Mouse (Mus musculus): ENCODE data around the gene Trim47.

Trim47 gene

DNA sequence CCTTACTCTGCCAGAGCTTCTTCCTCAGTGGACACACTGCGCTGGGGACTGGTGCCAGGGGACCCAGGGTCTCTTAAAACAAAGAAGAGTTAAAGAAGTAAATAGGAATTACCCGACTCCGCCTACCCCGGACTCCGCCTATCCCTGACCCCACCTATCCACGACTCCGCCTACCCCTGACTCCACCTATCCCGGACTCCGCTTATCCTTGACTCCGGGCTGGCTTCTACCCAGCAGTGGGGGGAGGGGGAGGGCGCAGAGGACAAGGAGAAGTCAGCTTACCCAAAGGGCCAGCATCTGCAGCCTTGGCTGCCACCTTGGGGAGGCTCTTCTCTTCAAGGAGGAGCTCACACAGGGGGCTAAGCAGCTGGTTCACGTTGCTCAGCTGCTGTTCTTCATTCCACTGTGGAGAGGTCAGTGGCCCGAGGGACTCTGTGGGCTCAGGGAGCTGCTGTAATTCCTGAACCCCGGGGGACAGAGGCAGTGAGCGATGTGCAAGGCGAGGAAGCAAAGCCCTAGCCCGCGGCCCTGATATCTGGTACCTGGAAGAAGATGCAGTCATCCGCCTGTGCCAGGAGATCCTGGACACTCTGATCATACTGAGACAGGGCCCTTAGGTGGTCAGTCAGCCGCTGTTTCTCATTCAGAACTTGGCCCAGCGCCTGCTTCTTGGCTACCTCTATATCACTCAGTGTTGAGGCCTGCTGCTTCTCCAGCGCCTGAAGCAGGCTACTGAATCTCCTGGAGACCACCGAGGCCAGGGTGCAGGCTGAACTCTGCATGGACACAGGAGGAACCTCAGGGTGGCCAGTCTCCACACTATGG lies at the start of gene Trim47:
Gene Trim47 (minus strand): TSS at position 55 of the 825 bp plus-strand sequence.
- no peak for DNase-seq (ENCODE audit: low read depth, low spot score)

DNA sequence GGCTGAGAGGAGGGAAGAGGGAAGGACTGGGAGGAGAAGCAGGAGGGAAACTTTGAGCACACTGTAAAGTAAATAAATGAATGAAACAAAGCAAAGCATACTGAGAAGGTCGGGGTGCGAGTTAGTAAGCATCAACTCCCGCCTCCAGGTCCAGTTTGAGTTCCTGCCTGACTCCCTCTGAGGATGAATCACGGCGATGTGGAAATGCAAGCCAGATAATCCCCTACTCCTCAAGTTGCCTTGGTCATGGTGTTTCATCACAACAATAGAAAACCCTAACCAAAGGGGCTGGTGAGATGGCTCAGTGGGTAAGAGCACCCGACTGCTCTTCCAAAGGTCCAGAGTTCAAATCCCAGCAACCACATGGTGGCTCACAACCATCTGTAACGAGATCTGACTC lies 49.0 kb upstream of the Trim47 start:
- peak; percentile 43 for DNase-seq (ENCODE audit: low read depth, low spot score)

DNA sequence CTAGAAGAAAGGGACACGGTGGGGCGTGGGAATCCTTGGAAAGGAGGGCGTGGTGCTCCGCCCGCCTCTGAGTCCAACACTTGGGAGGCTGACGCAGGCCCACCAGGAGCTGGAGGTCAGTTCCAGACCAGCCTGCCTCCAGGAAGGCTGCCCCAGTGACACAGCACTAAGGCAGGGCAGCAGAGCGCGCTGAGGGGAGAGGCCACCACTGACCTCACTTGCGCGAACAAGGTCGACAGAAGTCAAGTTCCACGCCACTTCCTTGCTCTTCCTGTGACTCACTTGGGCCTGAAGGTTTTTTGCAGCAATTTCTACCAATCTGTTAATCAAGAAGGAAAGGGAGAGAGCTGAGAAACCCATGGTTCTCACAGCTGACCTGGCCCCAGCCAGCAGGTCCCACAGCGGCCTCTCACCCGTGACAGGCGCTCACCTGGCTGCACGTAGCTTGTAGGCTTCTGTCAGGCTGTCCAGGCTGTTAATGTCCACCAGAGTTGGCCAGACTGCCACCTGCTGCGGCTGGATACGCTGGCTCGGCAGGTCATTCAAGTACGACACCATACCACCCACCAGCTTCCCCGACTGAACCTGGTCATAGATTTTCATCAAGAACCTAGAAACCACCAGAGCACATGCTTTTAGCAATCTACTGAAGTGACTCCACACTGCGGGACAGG lies 47.9 kb upstream of the Trim47 start:
- no peak for DNase-seq (ENCODE audit: low read depth, low spot score)

DNA sequence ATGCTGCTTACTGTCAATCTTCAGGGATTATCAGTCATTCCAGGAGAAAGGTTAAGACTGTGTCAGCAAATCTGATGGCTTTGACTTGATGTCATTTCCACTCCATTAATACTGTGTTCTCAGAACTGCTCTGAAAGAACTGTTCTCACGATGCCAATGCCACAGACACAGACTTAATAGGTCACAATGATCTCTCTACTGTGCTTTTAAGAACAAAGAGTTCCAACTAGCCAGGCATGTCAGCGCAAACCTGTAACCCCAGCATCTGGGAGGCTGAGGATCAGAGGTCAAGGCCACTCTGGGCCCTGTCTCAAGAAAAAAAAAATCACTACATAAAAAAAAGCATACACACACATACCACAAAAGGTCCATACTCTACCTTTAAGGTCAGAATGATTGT lies 44.9 kb upstream of the Trim47 start:
- DNase-seq (ENCODE audit: low read depth, low spot score) = no peak

DNA sequence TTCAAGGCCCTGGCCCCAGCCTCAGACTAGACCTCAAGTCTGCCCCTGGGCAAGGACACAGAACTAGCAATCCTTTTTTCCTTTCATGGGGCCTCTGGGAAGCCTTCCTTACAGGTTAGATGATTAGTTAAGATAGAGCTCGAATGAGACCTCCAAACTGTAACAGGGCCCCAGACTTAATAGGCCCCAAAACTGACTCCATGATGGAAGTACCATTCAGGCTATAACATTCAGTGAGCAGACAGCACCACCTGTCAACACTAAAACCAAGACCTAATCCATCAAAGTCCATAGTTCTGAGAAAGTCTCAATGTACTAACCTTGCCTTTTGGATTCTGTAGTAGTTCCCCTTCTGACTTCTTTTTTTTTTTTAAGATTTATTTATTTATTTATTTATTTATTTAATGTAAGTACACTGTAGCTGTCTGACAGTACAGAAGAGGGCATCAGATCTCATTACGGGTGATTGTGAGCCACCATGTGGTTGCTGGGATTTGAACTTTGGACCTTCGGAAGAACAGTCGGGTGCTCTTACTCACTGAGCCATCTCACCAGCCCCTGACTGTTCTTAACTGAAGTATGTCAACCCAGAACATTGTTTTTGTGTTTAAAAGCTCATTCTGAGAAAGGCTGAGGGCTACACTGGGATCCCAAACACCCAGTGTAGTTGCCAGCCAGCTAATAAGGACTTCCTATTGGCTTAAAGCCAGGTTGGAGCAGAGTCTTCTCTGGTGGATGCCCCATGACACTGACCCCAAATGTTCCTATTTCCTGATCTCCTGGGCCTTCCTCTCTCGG lies 43.2 kb upstream of the Trim47 start:
- no peak for DNase-seq (ENCODE audit: low read depth, low spot score)

DNA sequence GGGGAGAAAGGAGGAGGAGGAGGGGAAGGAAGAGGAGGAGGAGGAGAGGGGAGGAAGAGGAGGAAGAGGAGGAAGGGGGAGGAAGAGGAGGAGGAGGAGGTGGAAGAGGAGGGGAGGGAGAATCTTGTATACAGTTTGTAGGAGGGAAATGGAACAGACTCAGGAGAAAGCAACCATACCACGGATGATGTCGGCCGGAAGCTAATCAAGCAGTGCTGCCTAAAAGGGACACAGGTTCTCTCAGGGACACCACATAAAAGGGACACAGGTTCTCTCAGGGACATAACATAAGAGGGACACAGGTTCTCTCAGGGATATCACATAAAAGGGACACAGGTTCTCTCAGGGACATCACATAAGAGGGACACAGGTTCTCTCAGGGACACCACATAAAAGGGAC lies 42.2 kb upstream of the Trim47 start:
- DNase-seq (ENCODE audit: low read depth, low spot score) = no peak

DNA sequence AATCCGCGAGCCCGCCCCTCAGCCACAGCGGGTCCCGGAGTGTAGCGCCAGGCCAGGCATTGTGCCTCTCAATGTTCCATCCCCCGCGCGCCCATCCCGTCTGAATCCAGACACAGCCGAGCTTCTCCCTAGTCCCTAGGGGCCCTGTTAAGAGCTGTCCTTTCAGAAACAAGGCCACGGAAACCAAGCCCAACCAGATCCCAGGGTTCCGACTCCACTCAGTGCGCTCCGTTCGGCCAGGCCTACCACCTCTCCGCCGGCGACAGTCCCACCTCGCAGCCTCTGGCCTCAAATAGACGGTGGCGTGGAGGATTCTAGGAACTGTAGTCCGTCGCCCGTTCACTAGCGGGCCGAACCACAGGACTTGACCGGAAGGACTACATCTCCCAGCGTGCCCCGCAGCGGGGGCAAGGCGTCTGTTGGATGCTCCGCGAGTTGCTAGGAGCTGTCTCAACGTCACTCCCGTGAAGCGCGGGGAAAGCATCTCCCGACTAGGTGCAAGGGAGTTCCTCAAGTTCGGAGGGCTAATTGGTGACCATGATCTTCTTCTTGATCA lies 41.0 kb upstream of the Trim47 start, which contains the start of gene Fbf1:
Gene Fbf1 (minus strand): TSS at position 283 of the 556 bp plus-strand sequence.
- peak; percentile 99 for DNase-seq (ENCODE audit: low read depth, low spot score)

DNA sequence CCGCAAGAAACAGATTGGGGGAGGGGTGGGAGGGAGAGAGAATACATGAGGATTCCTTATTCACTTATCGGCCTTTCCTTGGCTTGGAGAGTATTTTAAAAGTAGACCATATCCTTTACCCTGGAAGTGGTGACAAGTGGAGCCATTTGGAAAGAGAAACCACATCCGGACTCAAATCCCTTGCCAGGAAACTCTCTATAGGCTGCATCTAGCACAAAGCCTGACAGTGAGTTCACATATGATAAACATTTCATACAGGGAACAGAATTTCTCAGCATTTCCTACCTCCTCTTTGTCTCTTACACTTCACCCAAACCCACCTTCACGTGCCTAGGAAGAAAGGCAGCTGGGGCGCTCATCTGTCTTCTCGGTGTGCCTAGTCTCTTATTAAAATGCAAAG lies 40.2 kb upstream of the Trim47 start:
- DNase-seq (ENCODE audit: low read depth, low spot score) = peak; percentile 30

DNA sequence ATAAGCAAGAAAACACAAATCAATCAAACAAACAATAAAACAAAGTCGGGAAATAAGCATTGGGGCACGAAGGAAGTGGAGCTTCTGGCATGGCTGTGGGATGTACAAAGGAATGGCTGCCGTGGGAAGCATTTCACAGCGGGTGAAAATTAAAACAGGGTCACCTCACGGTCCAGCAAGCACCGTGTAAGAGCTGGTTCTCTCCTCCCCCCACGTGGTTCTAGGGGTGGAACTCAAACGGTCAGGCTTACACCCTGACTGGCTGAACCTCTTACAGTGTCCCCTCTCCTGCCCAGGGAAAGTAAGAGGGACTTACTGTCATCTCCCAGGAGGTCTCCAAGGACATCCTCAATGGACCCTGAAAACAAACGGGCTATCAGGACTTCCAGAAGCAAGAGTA lies 36.0 kb upstream of the Trim47 start:
- no peak for DNase-seq (ENCODE audit: low read depth, low spot score)

DNA sequence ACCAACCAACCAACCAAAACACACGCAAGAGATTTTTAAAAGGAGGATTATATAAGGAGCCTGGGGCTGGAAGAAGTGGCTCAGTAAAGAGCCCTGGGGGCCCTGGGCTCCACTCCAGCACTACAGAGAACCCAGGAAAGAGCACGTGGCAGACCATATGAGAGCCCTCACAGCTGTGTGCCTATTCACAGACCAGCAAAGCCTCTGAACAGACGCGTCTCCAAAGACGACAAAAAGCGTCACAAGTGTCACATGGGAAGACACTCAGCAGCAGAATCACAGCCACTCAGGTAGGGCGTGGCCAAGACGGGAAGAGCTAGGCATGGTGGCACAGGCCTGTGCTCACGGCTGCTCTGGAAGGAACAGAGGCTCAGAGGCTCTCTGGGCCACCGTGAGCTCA lies 35.1 kb upstream of the Trim47 start:
- DNase-seq (ENCODE audit: low read depth, low spot score) = peak; percentile 87

DNA sequence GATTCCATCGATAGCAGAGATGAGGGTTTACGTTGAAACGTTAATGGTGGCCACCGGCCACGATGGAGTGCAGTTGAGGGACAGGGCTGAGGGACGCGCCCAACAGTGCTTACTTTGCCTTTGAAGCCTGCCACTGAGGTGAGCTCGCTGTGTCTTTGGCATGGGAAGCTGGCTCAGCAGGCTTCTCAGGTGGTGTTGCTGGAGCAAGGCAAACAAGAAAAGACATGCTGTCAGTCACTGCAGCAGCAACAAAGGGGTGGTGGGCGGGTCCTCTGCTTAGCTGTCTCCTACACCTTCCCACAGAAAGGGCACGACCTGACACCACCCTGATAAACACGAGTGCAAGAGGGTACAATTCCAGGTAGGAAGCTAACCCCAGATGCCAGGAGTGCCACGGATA lies 34.3 kb upstream of the Trim47 start:
- DNase-seq (ENCODE audit: low read depth, low spot score) = no peak

DNA sequence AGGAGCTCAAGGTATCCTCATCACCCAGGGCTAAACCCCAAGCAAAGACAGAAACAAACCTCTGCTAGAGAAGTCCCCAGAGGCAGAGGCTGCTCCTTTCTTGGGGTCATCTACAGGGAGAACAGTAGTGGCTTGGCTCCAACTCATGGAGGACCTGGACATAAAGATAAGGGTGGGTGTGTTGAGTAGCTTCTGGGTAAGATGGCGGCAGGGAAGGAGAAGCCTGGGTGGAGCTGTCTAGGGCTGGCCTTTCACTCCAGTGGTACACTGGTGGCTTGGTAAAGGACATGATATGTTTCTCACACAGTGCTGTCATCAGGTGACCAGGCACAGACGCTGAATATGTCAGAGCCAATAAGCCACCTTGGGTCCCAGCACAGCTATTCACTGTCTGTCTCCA lies 23.9 kb upstream of the Trim47 start:
- no peak for DNase-seq (ENCODE audit: low read depth, low spot score)

DNA sequence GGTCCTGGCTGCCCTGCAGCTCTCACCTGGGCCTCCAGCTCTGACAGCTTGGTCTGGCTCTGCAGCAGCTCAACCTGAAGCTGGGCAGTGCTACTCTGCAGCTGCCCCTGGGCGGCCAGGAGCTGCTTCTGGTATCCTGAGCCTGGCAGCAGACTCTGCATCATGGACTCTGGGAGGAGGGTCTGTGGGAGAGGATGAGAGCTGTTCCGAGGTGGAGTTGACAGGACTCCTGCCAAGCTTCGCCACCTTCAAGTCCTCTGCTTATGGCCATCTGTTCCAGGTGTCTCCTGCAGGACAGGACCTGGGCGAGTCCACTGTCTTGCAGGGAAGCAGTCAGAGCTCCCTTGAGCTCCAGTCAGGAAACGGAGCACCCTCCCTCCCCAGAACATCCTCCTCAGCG lies 22.3 kb upstream of the Trim47 start:
- peak; percentile 48 for DNase-seq (ENCODE audit: low read depth, low spot score)

DNA sequence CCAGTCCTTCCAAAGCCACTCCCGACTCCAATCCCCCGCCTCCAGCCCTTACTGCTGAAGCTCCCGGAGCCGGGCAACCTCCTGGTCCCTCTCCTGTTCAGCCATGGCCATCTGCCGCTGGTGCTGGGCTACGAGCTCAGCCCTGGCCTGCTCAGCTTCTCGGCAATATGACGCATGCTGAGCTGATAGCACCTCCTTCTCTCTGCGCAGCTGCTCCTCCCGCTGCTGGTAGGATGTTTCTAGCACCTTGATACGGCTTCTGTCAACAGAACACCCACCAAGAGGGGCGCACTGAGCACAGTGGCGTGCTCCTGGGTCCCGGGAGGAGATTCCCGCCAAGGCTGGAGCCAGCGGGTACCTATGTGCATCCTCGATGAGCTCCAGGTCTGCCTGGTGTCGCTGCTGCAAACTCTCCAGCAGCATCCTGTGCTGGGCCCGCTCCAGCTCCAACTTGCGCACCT lies 21.8 kb upstream of the Trim47 start:
- DNase-seq (ENCODE audit: low read depth, low spot score) = peak; percentile 91

DNA sequence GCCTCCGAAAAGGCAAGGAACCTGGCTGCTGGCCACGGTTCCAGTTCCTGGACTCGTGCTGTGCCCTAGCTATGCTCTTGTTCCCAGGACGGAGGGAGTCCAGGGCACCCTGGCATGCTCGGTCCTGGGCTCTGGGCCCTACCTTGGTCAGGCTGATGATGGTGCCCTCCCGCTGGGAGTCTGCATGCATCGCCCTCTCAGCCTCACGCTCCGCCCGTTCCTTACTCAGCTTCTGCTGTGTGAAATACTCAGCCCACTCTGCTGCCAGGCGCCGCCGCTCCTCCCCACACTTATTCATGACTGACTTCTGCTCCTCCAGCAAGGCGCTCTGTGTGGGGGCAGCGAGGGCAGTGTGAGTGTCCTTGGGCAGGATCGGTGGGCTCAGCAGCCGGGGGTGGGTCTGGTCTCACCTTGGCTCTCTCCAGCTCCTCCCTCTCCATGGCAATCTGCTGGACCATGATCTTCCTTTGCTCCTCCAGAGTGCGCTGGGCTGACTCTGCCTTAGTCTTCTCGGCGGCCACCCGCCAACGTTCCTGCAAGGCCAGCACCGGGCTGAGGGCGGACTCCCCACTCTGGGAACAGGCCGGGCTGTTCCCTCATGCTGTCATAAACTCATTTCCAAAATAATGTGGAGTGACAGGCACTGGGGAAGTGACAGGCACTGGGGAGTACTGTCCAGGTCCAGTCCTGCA lies 19.4 kb upstream of the Trim47 start:
- peak; percentile 89 for DNase-seq (ENCODE audit: low read depth, low spot score)

DNA sequence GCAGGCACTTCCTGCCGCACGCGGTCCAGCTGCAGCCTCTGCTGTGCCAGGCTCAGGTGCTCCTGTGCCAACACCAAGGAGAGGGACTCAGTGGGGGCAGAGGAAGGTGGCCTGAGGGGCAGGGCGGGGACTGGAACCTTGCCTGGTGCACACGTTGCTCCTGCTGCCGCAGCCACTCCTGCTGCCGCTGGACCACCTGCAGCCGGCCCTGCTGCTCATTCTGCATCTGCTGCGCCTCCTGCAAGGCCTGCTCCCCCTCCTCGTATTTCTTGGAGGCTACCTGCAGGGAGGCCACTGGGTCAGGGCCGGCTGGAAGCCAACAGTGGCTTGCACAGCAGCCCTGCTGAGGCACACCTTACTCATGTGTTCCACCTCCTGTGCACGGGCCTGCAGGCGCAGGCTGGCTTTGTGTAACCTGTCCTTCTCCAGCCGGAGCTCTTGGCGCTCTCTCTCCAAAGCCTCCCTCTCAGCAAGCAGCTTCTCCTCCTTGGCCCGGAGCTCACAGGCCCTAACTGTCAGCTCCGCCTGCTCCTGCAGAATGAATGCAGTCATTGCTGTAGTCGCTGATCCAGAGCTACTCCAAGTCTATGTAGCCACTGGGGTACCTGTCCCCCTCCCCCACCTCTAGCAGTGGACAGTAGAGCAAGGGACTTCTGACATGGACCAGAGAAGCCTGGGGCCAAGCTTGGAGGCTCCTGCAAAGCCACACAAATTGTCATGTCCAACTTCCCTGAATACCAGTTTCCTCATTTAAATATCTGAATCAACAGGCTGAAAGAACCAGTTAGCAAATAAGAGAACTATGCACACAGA lies 18.7 kb upstream of the Trim47 start:
- DNase-seq (ENCODE audit: low read depth, low spot score) = peak; percentile 78

DNA sequence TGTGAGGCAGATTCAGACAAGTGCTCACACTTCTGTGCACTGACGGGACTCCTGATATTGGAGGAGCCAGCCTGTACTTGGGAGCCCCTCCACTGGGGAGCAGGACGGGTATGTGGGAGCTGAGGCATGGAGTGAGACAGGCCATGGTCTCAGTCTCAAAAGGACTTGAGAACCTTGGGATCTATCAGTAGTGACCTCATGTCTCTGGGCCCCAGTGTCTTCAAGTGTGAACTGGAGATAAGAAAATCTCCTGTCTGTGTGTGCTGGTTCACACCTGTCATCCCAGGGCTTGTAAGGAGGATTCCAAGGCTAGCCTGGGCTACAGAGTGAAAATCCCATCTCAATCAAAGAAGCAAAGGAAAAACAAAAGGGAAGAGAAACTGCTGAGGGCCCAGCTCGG lies 16.5 kb upstream of the Trim47 start:
- DNase-seq (ENCODE audit: low read depth, low spot score) = no peak

DNA sequence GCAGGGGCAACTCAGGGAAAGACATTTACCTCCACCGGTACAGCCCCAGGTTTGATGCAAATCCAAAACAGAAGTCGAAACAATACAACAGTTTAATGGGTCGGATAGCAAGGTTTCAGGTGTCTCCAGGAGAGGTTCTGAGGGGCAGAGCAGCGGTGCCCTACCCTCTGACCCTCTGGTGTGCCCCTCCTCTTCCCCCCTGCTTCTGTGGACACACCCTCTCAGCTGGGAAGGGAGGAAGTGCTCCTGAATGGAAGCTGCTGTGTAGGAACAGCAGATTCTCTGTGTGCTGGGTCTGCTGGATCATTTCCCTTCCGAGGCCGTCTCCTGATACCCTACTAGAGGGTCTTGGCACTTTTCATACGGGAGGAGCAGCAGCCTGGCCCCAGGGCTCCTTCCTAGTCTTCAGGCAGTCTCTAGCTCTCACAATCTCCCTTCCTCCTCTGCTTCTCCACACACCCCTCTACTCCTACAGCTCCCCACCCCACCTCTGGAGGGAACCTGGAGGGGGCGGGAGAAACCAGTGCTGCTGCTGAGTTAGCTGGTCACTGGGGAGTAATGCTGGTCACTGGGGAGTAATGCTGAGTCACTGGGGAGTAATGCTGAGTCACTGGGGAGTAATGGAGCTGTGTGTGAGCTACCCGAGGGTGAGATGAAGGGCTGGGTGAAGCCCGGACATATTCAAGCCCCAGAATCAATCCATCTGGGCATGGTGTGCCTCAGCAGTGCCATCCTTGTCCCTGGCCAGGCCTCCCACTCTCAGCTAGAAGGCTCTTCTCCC lies 15.4 kb upstream of the Trim47 start:
- DNase-seq (ENCODE audit: low read depth, low spot score) = no peak

DNA sequence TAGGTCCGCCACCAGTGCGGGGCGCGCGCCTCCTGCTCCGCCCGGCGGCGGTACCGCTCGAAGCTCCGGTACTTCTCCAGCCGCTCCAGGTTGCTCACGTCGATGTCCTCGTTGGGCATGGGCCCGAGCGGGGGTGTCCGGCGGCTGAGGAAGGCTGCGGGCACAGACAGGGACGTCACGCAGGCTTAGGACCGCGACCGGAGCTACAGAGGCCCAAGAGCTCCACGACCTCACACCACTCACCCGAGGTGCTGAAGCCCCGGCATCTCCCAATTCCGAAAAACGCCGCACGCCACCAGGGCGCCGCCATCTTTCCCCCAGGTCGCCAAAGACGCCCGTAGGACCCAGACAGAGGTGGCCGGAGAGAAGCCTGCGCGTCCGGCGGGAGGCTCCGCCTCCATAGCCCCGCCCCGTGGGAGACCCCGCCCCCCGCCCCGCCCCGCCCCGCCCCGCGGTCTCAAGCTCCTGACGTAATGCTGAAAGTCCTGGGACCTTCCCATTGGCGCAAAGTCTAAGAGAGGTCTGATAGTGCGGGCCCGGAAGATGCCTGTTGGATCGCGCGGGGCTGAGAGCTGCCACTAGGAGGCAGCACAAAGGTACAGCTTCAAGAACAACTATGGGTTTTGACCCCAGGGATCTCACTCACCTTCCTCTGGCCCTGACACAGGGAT lies 11.6 kb upstream of the Trim47 start, which contains the start of gene Mrpl38:
Gene Mrpl38 (minus strand): TSS at position 401 of the 671 bp plus-strand sequence.
- DNase-seq (ENCODE audit: low read depth, low spot score) = peak; percentile 98
